Mouse (Mus musculus) cerebellum, postnatal 25 days (tissue): ENCODE measurements around the gene Tmtc1.

ENCODE experiments used
- DNase-seq, 2 experiments: peaks; one replicate each; pipeline ENCODE4 v3.0.0; 2021; ENCODE audit warnings: mixed read lengths in 2 of 2

Gene Tmtc1

GRCm38 (mm10) chr6:148443726-148444701 lies at the start of gene Tmtc1:
Tmtc1 (minus strand) TSS chr6:148444389.
- peak; percentile 46 to 66 for DNase-seq

GRCm38 (mm10) chr6:148491849-148492248 lies 47.7 kb upstream of the Tmtc1 start:
- no peak for DNase-seq

- no peak for DNase-seq
These were observed 42.6 kb upstream of the Tmtc1 start for GRCm38 (mm10) chr6:148486756-148487155.

GRCm38 (mm10) chr6:148481894-148482293 lies 37.7 kb upstream of the Tmtc1 start:
- no peak for DNase-seq

- no peak for DNase-seq
These were observed 35.6 kb upstream of the Tmtc1 start for GRCm38 (mm10) chr6:148479671-148480237.

- no peak for DNase-seq
These were observed 34.2 kb upstream of the Tmtc1 start for GRCm38 (mm10) chr6:148478350-148478749.

- no peak for DNase-seq
These were observed 28.1 kb upstream of the Tmtc1 start for GRCm38 (mm10) chr6:148472289-148472688.

GRCm38 (mm10) chr6:148467924-148468389 lies 23.8 kb upstream of the Tmtc1 start:
- DNase-seq = peak in 1 of 2 experiments; percentile 6

GRCm38 (mm10) chr6:148467170-148467921 lies 23.2 kb upstream of the Tmtc1 start:
- DNase-seq = no peak

- no peak for DNase-seq
These were observed 15.4 kb upstream of the Tmtc1 start for GRCm38 (mm10) chr6:148459636-148460035.

GRCm38 (mm10) chr6:148455470-148455869 lies 11.3 kb upstream of the Tmtc1 start:
- DNase-seq = no peak

- no peak for DNase-seq
These were observed 10.6 kb upstream of the Tmtc1 start for GRCm38 (mm10) chr6:148454740-148455139.

- DNase-seq = no peak
These were observed 4.0 kb upstream of the Tmtc1 start for GRCm38 (mm10) chr6:148448151-148448550.

- DNase-seq = no peak
These were observed 1.9 kb upstream of the Tmtc1 start for GRCm38 (mm10) chr6:148446113-148446512.

GRCm38 (mm10) chr6:148444796-148445195 lies 607 bp upstream of the Tmtc1 start:
- DNase-seq = no peak

- DNase-seq = peak in 1 of 2 experiments; percentile 9
These were observed 881 bp downstream of the Tmtc1 start for GRCm38 (mm10) chr6:148443291-148443725.

- DNase-seq = peak in 1 of 2 experiments; percentile 11
These were observed 1.4 kb downstream of the Tmtc1 start for GRCm38 (mm10) chr6:148442671-148443290.

- DNase-seq = no peak
These were observed 2.3 kb downstream of the Tmtc1 start for GRCm38 (mm10) chr6:148441871-148442270.

- DNase-seq = no peak
These were observed 5.1 kb downstream of the Tmtc1 start for GRCm38 (mm10) chr6:148439101-148439500.

- no peak for DNase-seq
These were observed 6.6 kb downstream of the Tmtc1 start for GRCm38 (mm10) chr6:148437565-148437964.

GRCm38 (mm10) chr6:148436441-148437001 lies 7.7 kb downstream of the Tmtc1 start:
- DNase-seq = no peak

GRCm38 (mm10) chr6:148421577-148421976 lies 22.6 kb downstream of the Tmtc1 start:
- DNase-seq = no peak
